Mouse (Mus musculus) adrenal gland (tissue): ENCODE data around the gene Speer4d.
"Not testable (repeated sequence)": the region's sequence is repeated elsewhere in the genome, so short reads cannot be mapped to it uniquely, and the experiment has no call there.

Experiments
- intact Hi-C: fragments of 180-260 bp; cut with DNase I; formaldehyde crosslinking; loops from one replicate; pipeline ENCODE4 v1.15.1; 2025

Gene Speer4d

DNA sequence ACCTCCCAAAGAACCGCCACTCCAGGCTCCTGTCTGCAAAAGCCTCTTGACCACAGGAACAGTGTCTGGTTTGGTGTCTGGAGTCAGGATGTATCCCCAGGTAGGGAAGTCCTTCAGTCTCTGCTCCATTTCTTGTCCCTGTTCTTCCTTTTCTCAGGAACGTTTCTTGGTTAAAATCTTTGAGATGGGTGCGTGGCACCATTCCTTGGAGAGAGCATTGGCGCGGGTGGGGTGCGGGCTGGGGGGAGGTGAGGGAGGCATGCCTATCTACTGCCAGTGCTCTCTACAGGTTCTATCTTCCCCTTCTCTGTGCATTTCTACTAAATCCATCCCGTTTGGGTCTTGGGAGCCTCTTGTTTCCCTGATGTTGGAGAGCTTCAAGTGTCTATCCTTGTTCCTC is 45.0 kb downstream of the Speer4d start:
- intact Hi-C loops = not testable (repeated sequence)

DNA sequence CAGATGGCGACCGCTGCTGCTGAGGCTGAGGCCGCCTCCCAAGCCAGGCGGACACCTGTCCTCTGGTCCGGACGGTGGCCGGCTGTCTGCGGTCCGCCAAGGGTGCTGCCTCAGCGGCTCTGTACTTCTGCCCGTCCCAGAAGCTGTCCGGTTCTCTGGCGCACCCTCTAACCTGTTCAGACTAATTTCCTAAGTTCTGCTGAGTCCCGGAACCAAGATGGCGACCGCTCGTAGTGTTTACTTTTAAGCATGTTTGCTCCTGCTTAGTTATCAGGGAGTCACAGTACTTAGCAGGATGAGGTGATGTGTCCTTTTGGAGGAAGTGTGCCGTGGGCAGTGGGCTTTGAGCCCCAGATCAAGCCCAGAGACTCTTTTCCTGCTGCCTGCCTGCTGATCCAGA is 51.9 kb downstream of the Speer4d start:
- intact Hi-C loops = not testable (repeated sequence)
